Mouse (Mus musculus) adipocyte (in vitro differentiated cells): ENCODE measurements around the gene Vps13a.

Experiments used
- DNase-seq: peaks from one replicate; pipeline ENCODE4 v3.0.0-alpha.2; 2016; ENCODE audit warnings: low spot score

Vps13a gene

DNA sequence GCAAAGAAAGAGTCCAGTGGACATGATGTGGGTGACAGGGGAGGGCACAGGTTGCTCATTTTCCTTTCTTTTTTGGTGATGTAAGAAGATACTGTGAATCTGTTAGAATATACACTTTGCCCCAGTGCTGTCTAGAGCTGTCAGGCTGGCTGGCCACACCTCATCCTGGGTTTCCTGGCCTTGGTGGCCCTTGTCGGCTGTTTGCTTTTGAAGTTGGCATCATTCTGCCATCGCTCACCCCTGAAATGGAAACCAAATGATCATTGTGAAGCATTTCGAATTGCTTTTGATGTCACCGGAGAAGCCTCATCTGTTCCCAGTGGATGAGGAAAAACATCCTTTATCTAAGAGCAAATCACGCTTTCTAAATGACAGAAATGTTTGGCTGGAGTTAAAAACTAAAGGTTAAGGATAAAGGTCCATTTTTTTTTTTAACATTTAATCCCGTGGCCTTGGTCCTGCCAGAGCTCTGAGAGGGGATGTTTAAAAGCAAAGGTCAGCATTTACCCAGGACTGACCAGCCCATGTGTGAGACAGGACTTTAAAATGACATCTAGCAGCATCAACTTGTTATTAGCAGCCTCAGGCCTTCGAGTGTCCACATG lies 201.0 kb downstream of the Vps13a start:
- no peak for DNase-seq

DNA sequence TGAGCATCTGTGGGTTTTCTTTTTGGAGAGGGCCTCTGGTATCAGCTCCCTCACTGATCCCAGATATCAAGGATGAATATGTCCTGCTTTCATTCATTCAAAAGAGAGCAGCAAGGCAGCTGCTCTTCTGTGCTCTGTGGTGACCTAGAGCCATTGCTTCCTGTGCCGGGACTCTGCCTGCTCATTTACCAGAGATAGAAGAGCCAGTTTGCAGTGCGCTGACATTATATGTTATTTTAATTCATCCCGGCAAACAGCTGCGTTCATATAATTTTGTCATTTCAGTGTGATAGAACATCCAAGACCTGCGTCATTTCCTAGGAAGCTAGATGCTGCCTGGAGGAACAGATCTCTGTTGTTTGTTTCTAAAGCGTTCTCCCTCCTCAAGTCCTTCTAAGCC lies 203.9 kb downstream of the Vps13a start:
- no peak for DNase-seq
